Mouse (Mus musculus): ENCODE measurements around the gene Wfdc10. TPM values are rescaled to one million over a fixed set of nuclear protein-coding genes. Genes with fewer than 3 reads are reported as not detected.
"Not testable (repeated sequence)": the region's sequence is repeated elsewhere in the genome, so short reads cannot be mapped to it uniquely, and the experiment has no call there.

Gene Wfdc10
- 0.69 and 1.1 TPM in 2 replicates for polyA plus RNA-seq (2014; fragmentation: Nextera tagmentation; extraction: Ambion mirVana)

DNA sequence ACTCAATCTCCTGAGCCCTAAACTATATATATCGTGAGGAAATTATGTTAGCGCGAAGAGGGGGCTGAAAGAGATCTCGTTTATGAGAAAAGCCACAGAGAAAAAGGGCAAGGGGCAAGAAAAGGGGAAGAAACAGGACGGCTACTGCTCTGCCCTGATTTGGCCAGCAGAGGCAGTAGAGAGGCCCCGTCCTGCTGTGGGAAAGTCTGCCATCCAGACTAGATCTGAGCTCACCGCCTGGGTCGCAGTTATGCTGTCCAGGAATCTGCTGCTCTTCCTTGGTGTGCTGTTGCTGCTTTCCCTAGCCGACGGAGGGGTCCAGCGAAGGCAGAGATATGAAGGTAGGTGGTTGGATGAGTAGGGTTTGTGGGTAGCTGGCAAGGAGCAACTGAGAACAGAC, at the start of gene Wfdc10:
Gene Wfdc10, plus strand, starts transcription at position 189 of the 400 bp plus-strand sequence.
- H3K4me2 ChIP-seq (ENCODE audit: low read depth, low read length): no peak within 1 kb of the TSS
- no peak within 1 kb of the TSS for H3K4me3 ChIP-seq (ENCODE audit: low read depth, low read length)
- H3K9ac ChIP-seq (ENCODE audit: low read depth, low read length): no peak within 1 kb of the TSS
- WGBS: 26% methylated on average over 11 of the region's 11 CpGs
- no peaks in the 10 kb centered on the region for H3K4me1 ChIP-seq (ENCODE audit: control insufficient read depth, insufficient read depth, low read length)
- no peak within 1 kb of the TSS for H3K27ac ChIP-seq (replicated peaks; ENCODE audit: low read depth, low read length)
- no peaks in the 10 kb centered on the region for H3K27me3 ChIP-seq (replicated peaks; ENCODE audit: control insufficient read depth, insufficient read depth, low read length)
- no peaks in the 10 kb centered on the region for H3K9me3 ChIP-seq (ENCODE audit: control insufficient read depth, low read length)
- no peak for ATAC-seq (ENCODE audit: low read depth)
- peak; percentile 31 for DNase-seq (ENCODE audit: low spot score)
- no peaks in the 10 kb centered on the region for H3K36me3 ChIP-seq (ENCODE audit: control insufficient read depth, insufficient read depth, low read length)

- Histone ChIP-seq H3K36me3 (ENCODE audit: control insufficient read depth, insufficient read depth, low read length) (no peaks in the 10 kb centered on the region), H3K9ac (ENCODE audit: low read depth, low read length) (no peak overlapping the region), H3K27me3 (replicated peaks; ENCODE audit: control insufficient read depth, insufficient read depth, low read length) (no peaks in the 10 kb centered on the region), H3K9me3 (ENCODE audit: control insufficient read depth, low read length) (no peaks in the 10 kb centered on the region), H3K4me1 (ENCODE audit: control insufficient read depth, insufficient read depth, low read length) (no peaks in the 10 kb centered on the region), H3K4me3 (ENCODE audit: low read depth, low read length) (no peak overlapping the region), H3K27ac (replicated peaks; ENCODE audit: low read depth, low read length) (no peak overlapping the region), H3K4me2 (ENCODE audit: low read depth, low read length) (no peak overlapping the region)
- DNase-seq (ENCODE audit: low spot score): no peak
- 80% methylated on average over 6 of the region's 6 CpGs for WGBS
- ATAC-seq (ENCODE audit: low read depth): no peak
These were observed 47.1 kb upstream of the Wfdc10 start for GRCm38 (mm10) chr2:164608781-164609180.

DNA sequence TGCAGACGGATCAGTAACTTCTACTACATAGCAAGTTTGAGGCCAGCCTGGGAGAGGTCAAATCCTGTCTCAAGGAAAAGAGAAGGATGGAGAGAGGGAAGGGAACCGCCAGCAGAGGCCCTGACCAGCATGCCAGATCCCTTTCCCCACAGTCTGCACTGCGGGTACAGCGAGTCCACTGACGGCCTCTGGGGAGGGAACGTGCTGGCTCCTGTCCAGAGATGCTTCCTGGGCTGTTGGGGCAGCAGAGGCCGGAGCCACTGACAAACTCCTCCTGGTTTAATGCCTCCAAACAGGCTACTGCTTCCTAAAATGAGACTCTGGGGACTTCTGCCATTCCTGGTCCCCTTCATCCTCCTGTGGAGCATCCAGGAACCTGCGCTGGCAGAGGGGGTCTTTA, 42.4 kb upstream of the Wfdc10 start, which contains the start of the genes Wfdc6b and Wfdc8:
Gene Wfdc6b, plus strand, starts transcription at position 52 of the 400 bp plus-strand sequence.
Gene Wfdc8, minus strand, starts transcription at position 156 of the 400 bp plus-strand sequence.
- H3K36me3 ChIP-seq (ENCODE audit: control insufficient read depth, insufficient read depth, low read length): not testable (repeated sequence)

GRCm38 (mm10) chr2:164615386-164615785, 40.5 kb upstream of the Wfdc10 start:
- H3K4me2 ChIP-seq (ENCODE audit: low read depth, low read length): no peak overlapping the region
- no peaks in the 10 kb centered on the region for H3K27me3 ChIP-seq (replicated peaks; ENCODE audit: control insufficient read depth, insufficient read depth, low read length)
- ATAC-seq (ENCODE audit: low read depth) (no peak), DNase-seq (ENCODE audit: low spot score) (no peak)
- H3K27ac ChIP-seq (replicated peaks; ENCODE audit: low read depth, low read length): no peak overlapping the region
- 85% methylated on average over 3 of the region's 3 CpGs for WGBS
- H3K4me3 ChIP-seq (ENCODE audit: low read depth, low read length): no peak overlapping the region
- H3K4me1 ChIP-seq (ENCODE audit: control insufficient read depth, insufficient read depth, low read length): no peaks in the 10 kb centered on the region
- no peaks in the 10 kb centered on the region for H3K9me3 ChIP-seq (ENCODE audit: control insufficient read depth, low read length)
- no peaks in the 10 kb centered on the region for H3K36me3 ChIP-seq (ENCODE audit: control insufficient read depth, insufficient read depth, low read length)
- no peak overlapping the region for H3K9ac ChIP-seq (ENCODE audit: low read depth, low read length)

More for the DNA sequence above, 42.4 kb upstream of the Wfdc10 start, which contains the start of the genes Wfdc6b and Wfdc8:
- H3K4me1 ChIP-seq (ENCODE audit: control insufficient read depth, insufficient read depth, low read length); H3K9ac ChIP-seq (ENCODE audit: low read depth, low read length); H3K4me3 ChIP-seq (ENCODE audit: low read depth, low read length); H3K9me3 ChIP-seq (ENCODE audit: control insufficient read depth, low read length); DNase-seq (ENCODE audit: low spot score); H3K27me3 ChIP-seq (replicated peaks; ENCODE audit: control insufficient read depth, insufficient read depth, low read length); H3K4me2 ChIP-seq (ENCODE audit: low read depth, low read length); ATAC-seq (ENCODE audit: low read depth); H3K27ac ChIP-seq (replicated peaks; ENCODE audit: low read depth, low read length): not testable (repeated sequence)
- 46% methylated on average over 8 of the region's 8 CpGs for WGBS

GRCm38 (mm10) chr2:164619050-164619449, 36.8 kb upstream of the Wfdc10 start:
- H3K4me1 ChIP-seq (ENCODE audit: control insufficient read depth, insufficient read depth, low read length): no peaks in the 10 kb centered on the region
- H3K27ac ChIP-seq (replicated peaks; ENCODE audit: low read depth, low read length): no peak overlapping the region
- DNase-seq (ENCODE audit: low spot score) (no peak), ATAC-seq (ENCODE audit: low read depth) (no peak)
- 70% methylated on average over 5 of the region's 5 CpGs for WGBS
- H3K27me3 ChIP-seq (replicated peaks; ENCODE audit: control insufficient read depth, insufficient read depth, low read length): no peaks in the 10 kb centered on the region
- H3K36me3 ChIP-seq (ENCODE audit: control insufficient read depth, insufficient read depth, low read length): no peaks in the 10 kb centered on the region
- H3K9ac ChIP-seq (ENCODE audit: low read depth, low read length): no peak overlapping the region
- no peak overlapping the region for H3K4me2 ChIP-seq (ENCODE audit: low read depth, low read length)
- no peak overlapping the region for H3K4me3 ChIP-seq (ENCODE audit: low read depth, low read length)
- no peaks in the 10 kb centered on the region for H3K9me3 ChIP-seq (ENCODE audit: control insufficient read depth, low read length)

DNA sequence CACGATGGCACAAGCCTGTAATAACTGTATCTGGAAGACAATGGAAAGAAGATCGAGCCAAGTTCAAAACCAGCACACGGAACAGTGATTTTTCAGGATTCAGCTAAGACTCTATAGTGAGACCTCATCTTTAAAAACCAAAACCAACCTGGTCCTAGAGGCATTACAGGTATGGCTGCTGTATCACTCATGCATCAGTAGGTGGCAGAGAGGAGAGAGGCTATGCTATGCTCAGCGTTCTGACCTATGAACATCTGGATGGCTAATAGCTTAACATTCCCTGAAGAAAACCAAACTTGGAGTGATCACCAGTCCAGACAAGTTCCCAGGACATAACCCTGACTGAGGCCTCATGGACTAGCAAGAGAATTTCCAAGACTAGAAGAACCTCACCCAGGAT, 34.1 kb upstream of the Wfdc10 start:
- no peak overlapping the region for H3K4me2 ChIP-seq (ENCODE audit: low read depth, low read length)
- H3K4me3 ChIP-seq (ENCODE audit: low read depth, low read length): no peak overlapping the region
- no peaks in the 10 kb centered on the region for H3K36me3 ChIP-seq (ENCODE audit: control insufficient read depth, insufficient read depth, low read length)
- no peak for DNase-seq (ENCODE audit: low spot score)
- no peak for ATAC-seq (ENCODE audit: low read depth)
- 81% methylated on average over 4 of the region's 4 CpGs for WGBS
- no peaks in the 10 kb centered on the region for H3K9me3 ChIP-seq (ENCODE audit: control insufficient read depth, low read length)
- no peak overlapping the region for H3K9ac ChIP-seq (ENCODE audit: low read depth, low read length)
- no peaks in the 10 kb centered on the region for H3K27me3 ChIP-seq (replicated peaks; ENCODE audit: control insufficient read depth, insufficient read depth, low read length)
- no peaks in the 10 kb centered on the region for H3K4me1 ChIP-seq (ENCODE audit: control insufficient read depth, insufficient read depth, low read length)
- no peak overlapping the region for H3K27ac ChIP-seq (replicated peaks; ENCODE audit: low read depth, low read length)

DNA sequence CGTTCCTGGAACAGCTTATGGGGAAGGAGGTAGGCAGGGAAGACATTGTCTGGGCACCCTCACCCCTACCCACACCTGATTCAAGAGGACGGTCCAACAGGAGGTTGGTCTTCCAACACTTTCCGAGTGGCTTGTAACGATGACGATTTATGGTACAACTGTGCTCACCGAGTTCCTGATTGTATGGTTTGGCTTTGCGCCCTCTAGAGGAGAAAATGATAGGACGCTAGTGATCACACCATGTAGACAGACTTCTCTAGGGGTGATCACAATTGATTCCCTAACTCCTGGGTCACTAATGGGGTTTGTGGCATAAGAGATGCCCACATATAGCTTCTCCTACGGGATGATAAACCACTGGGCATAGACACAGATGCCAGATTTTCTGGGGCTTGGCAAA, 20.6 kb upstream of the Wfdc10 start:
- Histone ChIP-seq H3K4me2 (ENCODE audit: low read depth, low read length) (no peak overlapping the region), H3K27me3 (replicated peaks; ENCODE audit: control insufficient read depth, insufficient read depth, low read length) (no peaks in the 10 kb centered on the region), H3K4me3 (ENCODE audit: low read depth, low read length) (no peak overlapping the region), H3K36me3 (ENCODE audit: control insufficient read depth, insufficient read depth, low read length) (no peaks in the 10 kb centered on the region), H3K27ac (replicated peaks; ENCODE audit: low read depth, low read length) (no peak overlapping the region), H3K9me3 (ENCODE audit: control insufficient read depth, low read length) (no peaks in the 10 kb centered on the region), H3K9ac (ENCODE audit: low read depth, low read length) (no peak overlapping the region), H3K4me1 (ENCODE audit: control insufficient read depth, insufficient read depth, low read length) (no peaks in the 10 kb centered on the region)
- WGBS: 85% methylated on average over 9 of the region's 9 CpGs
- ATAC-seq (ENCODE audit: low read depth): no peak
- DNase-seq (ENCODE audit: low spot score): no peak

DNA sequence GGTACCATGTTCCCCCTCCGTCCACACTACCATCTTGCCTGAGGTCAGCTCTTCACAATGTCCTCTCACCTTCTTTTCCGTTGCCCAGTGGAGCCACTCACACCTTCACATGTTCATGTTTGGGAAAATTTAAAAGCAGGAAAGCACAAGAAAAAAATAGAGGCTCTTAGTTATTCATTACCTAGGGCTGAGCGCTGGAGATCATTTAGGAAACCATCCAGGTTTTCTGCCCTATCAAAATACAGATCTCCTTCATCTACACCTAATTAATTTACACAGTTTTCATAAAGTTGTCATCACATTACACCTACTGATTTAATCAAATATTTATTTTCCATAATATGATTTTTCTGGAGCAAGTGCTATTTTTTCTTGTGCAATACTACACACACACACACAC, 17.1 kb upstream of the Wfdc10 start, which contains the start of gene Wfdc16:
Gene Wfdc16, minus strand, starts transcription at position 101 of the 400 bp plus-strand sequence.
- Histone ChIP-seq H3K27ac (replicated peaks; ENCODE audit: low read depth, low read length) (no peak within 1 kb of the TSS), H3K9ac (ENCODE audit: low read depth, low read length) (no peak within 1 kb of the TSS), H3K4me2 (ENCODE audit: low read depth, low read length) (no peak within 1 kb of the TSS), H3K27me3 (replicated peaks; ENCODE audit: control insufficient read depth, insufficient read depth, low read length) (no peaks in the 10 kb centered on the region), H3K4me3 (ENCODE audit: low read depth, low read length) (no peak within 1 kb of the TSS), H3K9me3 (ENCODE audit: control insufficient read depth, low read length) (no peaks in the 10 kb centered on the region), H3K36me3 (ENCODE audit: control insufficient read depth, insufficient read depth, low read length) (no peaks in the 10 kb centered on the region), H3K4me1 (ENCODE audit: control insufficient read depth, insufficient read depth, low read length) (no peaks in the 10 kb centered on the region)
- 84% methylated on average over 3 of the region's 3 CpGs for WGBS
- DNase-seq (ENCODE audit: low spot score) (no peak), ATAC-seq (ENCODE audit: low read depth) (no peak)

GRCm38 (mm10) chr2:164641129-164641528, 14.7 kb upstream of the Wfdc10 start:
- no peaks in the 10 kb centered on the region for H3K9me3 ChIP-seq (ENCODE audit: control insufficient read depth, low read length)
- no peaks in the 10 kb centered on the region for H3K4me1 ChIP-seq (ENCODE audit: control insufficient read depth, insufficient read depth, low read length)
- H3K9ac ChIP-seq (ENCODE audit: low read depth, low read length): no peak overlapping the region
- no peaks in the 10 kb centered on the region for H3K36me3 ChIP-seq (ENCODE audit: control insufficient read depth, insufficient read depth, low read length)
- no peak overlapping the region for H3K4me3 ChIP-seq (ENCODE audit: low read depth, low read length)
- H3K4me2 ChIP-seq (ENCODE audit: low read depth, low read length): no peak overlapping the region
- no peaks in the 10 kb centered on the region for H3K27me3 ChIP-seq (replicated peaks; ENCODE audit: control insufficient read depth, insufficient read depth, low read length)
- no peak for DNase-seq (ENCODE audit: low spot score)
- WGBS: 70% methylated on average over 7 of the region's 7 CpGs
- ATAC-seq (ENCODE audit: low read depth): no peak
- no peak overlapping the region for H3K27ac ChIP-seq (replicated peaks; ENCODE audit: low read depth, low read length)

All from embryonic facial prominence, embryonic 14.5 days (tissue).